Mouse (Mus musculus) thymus, postnatal 0 days (tissue): ENCODE results near the gene Cytl1. TPM values are rescaled to one million over a fixed set of nuclear protein-coding genes. Genes with fewer than 3 reads are reported as not detected.

Experiments
- DNase-seq: peaks from one replicate; pipeline ENCODE4 v3.0.0-alpha.2; 2015; ENCODE audit warnings: low spot score
- polyA plus RNA-seq: library from polyadenylated mRNA; unstranded; fragments of >200 nt; fragmentation: Nextera tagmentation; extraction: Ambion mirVana; gene quantifications from 2 replicates; pipeline ENCODE4 v1.2.1, GENCODE M21; 2015

The Cytl1 gene
- polyA plus RNA-seq, 1 experiment from 2014 or later = 2.7 TPM

- no peak for DNase-seq
These were observed 33.7 kb downstream of the Cytl1 start for GRCm38 (mm10) chr5:37769031-37769430.

- no peak for DNase-seq
These were observed 35.6 kb downstream of the Cytl1 start for GRCm38 (mm10) chr5:37770870-37771269.

GRCm38 (mm10) chr5:37774011-37774410 is 38.7 kb downstream of the Cytl1 start:
- no peak for DNase-seq

- no peak for DNase-seq
These were observed 40.4 kb downstream of the Cytl1 start for GRCm38 (mm10) chr5:37775681-37776080.

- DNase-seq = no peak
These were observed 48.0 kb downstream of the Cytl1 start for GRCm38 (mm10) chr5:37783306-37783705.

- no peak for DNase-seq
These were observed 49.6 kb downstream of the Cytl1 start for GRCm38 (mm10) chr5:37784847-37785391.

Other genes with a start within 250 kb of the Cytl1 start
- 0.08 TPM in 1 of 2 replicates, not detected in the other for gene Stk32b, start 18.3 kb upstream of the Cytl1 start, polyA plus RNA-seq
- gene Msx1, start 89.1 kb downstream of the Cytl1 start, polyA plus RNA-seq = 1.7 and 2.2 TPM in 2 replicates